ENCODE assay signal across 8 mouse cellular contexts in the genomic region with DNA sequence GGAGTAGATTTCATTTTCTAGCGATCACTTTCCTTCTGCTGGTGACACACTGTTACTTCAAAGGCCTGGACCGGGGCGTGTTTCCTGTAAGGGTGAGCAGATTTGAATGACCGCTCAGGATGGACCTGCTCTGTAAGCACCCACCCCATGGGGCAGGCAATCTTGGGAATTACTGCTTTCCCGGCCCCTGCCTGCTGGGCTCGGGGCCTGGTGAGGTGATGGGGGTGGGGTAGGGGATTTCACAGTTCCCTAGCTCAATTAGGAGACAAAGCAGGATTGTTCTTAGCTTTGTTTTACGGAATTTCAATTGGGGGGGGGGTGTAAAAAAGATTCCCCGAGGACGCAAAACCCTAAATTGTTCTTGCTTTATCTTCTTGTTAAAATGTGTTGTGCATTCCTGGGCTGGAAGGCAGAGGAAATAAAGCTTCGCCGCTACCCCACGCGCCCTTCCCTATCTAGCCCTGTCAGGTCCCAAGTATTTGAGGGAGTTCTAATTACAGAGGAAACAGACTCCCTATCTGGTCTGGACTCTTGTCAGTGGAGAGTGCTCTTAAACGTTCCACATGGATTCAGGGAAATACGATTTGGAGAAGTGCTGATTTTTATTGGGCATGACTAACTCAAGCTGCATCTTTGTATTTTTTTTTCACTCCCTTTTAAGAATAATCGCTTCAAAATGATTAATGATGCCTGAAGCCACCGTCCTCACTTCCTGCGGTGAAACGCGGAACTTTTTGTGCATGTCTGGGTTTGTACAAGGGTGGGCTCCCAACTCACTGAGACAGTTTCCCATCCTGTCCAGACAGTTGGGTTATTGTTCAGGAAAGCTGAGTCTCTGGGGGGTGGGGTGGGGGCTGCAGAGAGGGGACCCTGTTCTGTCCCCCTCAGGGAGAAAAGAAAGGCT.
DNase-seq lines count a peak whose midpoint lies in the region; ATAC-seq and TF ChIP-seq lines count a peak whose summit lies in the region.

No protein-coding gene starts in this region.

- ATAC-seq in liver, embryonic 15.5 days (ENCODE audit: insufficient read depth): no peak
- ATAC-seq in frontal cortex, adult (ENCODE audit: low TSS enrichment): no peak

- H3K4me2 ChIP-seq in liver, embryonic 15.5 days: peak overlapping the region; percentile 62

- peak overlapping the region; percentile 59 for H3K27ac ChIP-seq in gastrocnemius, adult 2 months
- peak overlapping the region; percentile 90 for H3K27ac ChIP-seq in embryonic facial prominence, embryonic 10.5 days (replicated peaks)
- peak overlapping the region; percentile 93 for H3K27ac ChIP-seq in hindbrain, embryonic 10.5 days
- H3K27ac ChIP-seq in liver, embryonic 15.5 days (replicated peaks): no peak overlapping the region

- no peaks in the 10 kb centered on the region for H3K9me3 ChIP-seq in embryonic facial prominence, embryonic 10.5 days
- H3K9me3 ChIP-seq in hindbrain, embryonic 10.5 days: no peaks in the 10 kb centered on the region
- H3K9me3 ChIP-seq in liver, embryonic 15.5 days (replicated peaks): no peaks in the 10 kb centered on the region

- H3K9ac ChIP-seq in liver, embryonic 15.5 days: no peak overlapping the region

- H3K27me3 ChIP-seq in embryonic facial prominence, embryonic 10.5 days (replicated peaks; ENCODE audit: low read depth, poor library complexity, severe bottlenecking): peaks cover 12% of the 10 kb centered on the region
- peaks cover 12% of the 10 kb centered on the region; the same call in 1 of the 2 replicates for H3K27me3 ChIP-seq in hindbrain, embryonic 10.5 days (ENCODE audit: insufficient read depth, poor library complexity, severe bottlenecking)
- H3K27me3 ChIP-seq in liver, embryonic 15.5 days: peaks cover 86% of the 10 kb centered on the region

- intact Hi-C loops in gastrocnemius, adult 2 months (cut with DNase I): no loop called here
- intact Hi-C loops in gastrocnemius, postnatal 14 days (cut with DNase I; ENCODE audit: low total_unique reads): no loop called here

- no peak for DNase-seq in gastrocnemius, adult 2 months
- DNase-seq in gastrocnemius, postnatal 14 days: no peak
- peak; percentile 66 for DNase-seq in embryonic facial prominence, embryonic 10.5 days (ENCODE audit: low spot score)
- DNase-seq in hindbrain, embryonic 10.5 days (ENCODE audit: low spot score): peak; percentile 62
- DNase-seq in urinary bladder, postnatal 25 days (ENCODE audit: low spot score): no peak
- DNase-seq in cerebellum, adult 11-12 months: no peak

- peaks cover 65% of the 10 kb centered on the region for H3K4me1 ChIP-seq in embryonic facial prominence, embryonic 10.5 days
- H3K4me1 ChIP-seq in hindbrain, embryonic 10.5 days (replicated peaks): peaks cover 86% of the 10 kb centered on the region
- H3K4me1 ChIP-seq in liver, embryonic 15.5 days (replicated peaks): peaks cover 42% of the 10 kb centered on the region

- no peak for TF ChIP-seq CTCF in gastrocnemius, adult 2 months (IDR thresholded peaks at IDR 0.05)

- H3K4me3 ChIP-seq in gastrocnemius, adult 2 months: peak overlapping the region; percentile 71
- peak overlapping the region; percentile 58 for H3K4me3 ChIP-seq in embryonic facial prominence, embryonic 10.5 days
- peak overlapping the region; percentile 49 for H3K4me3 ChIP-seq in hindbrain, embryonic 10.5 days
- H3K4me3 ChIP-seq in liver, embryonic 15.5 days (replicated peaks): peak overlapping the region; percentile 36

- under 1% methylated on average over 20 of the region's 20 CpGs for WGBS in embryonic facial prominence, embryonic 10.5 days
- under 1% methylated on average over 20 of the region's 20 CpGs for WGBS in hindbrain, embryonic 10.5 days
- WGBS in liver, embryonic 15.5 days (ENCODE audit: insufficient replicate concordance): 6% methylated on average over 20 of the region's 20 CpGs

- H3K36me3 ChIP-seq in embryonic facial prominence, embryonic 10.5 days (replicated peaks): no peaks in the 10 kb centered on the region
- H3K36me3 ChIP-seq in hindbrain, embryonic 10.5 days: no peaks in the 10 kb centered on the region
- H3K36me3 ChIP-seq in liver, embryonic 15.5 days (replicated peaks): no peaks in the 10 kb centered on the region

Comparison
In these comparisons a context has a peak if more than half of its experiments do, and no peak if none do; other contexts are left out.
1. DNase-seq: peak in embryonic facial prominence, embryonic 10.5 days (single experiment) and hindbrain, embryonic 10.5 days (single experiment); none in gastrocnemius, adult 2 months (single experiment), gastrocnemius, postnatal 14 days (single experiment), urinary bladder, postnatal 25 days (single experiment) and cerebellum, adult 11-12 months (single experiment).
2. Peak in every context shown above with its lines, with median percentiles within 50 percentile points of each other: H3K4me3 ChIP-seq.